Mouse (Mus musculus) naive thymus-derived CD4-positive, alpha-beta T cell, adult 5 months (primary cell): ENCODE data around the gene Ssu72. TPM values are rescaled to one million over a fixed set of nuclear protein-coding genes. Genes with fewer than 3 reads are reported as not detected.

ENCODE experiments used
- polyA plus RNA-seq: library from polyadenylated mRNA; unstranded; fragments of 100-300 nt; shearing (Covaris generic); gene quantifications from one replicate; pipeline ENCODE4 v1.2.1, GENCODE M21; 2017

The Ssu72 gene
- polyA plus RNA-seq, result 96.5 TPM

DNA sequence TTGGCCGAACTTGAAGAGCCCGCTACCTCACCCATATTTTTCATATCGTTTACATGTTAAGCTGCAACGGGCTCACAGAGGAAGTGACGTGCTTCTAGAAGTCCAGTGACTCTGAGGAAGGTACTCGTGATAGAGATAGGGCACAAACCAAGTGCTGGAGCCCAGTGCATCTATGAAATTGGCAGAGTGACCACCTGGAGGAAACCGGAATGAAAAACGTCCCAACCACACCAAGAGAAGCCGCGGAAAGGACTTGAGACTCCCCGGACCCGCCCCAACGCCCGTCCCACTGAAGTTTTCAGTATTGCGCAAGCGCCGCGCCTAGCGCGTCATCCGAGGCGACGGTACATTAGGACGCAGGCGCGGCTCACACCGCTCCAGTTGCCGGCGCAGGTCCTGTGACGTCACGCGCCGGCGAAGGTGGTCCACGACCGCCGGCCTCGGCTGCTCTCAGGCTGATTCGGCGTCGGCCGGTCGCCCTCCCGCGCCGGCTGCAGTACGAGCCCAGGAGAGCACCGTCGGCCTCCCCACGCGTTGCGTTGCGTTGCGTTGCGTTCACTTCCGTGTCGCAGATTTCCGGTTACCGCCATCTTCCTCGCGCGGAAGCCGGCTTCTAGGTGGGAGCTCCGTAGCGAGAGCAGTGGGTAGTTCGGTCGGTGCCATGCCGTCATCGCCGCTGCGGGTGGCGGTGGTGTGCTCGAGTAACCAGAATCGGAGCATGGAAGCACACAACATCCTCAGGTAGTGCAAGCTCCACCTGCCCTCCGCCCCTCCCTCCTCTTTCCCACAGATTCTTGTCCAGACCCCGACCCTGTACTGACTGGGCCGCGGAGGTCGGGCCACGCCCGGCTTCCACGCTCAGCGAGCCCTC lies at the start of gene Ssu72:
TSS of gene Ssu72 (plus strand) at position 80 of the 871 bp plus-strand sequence.

DNA sequence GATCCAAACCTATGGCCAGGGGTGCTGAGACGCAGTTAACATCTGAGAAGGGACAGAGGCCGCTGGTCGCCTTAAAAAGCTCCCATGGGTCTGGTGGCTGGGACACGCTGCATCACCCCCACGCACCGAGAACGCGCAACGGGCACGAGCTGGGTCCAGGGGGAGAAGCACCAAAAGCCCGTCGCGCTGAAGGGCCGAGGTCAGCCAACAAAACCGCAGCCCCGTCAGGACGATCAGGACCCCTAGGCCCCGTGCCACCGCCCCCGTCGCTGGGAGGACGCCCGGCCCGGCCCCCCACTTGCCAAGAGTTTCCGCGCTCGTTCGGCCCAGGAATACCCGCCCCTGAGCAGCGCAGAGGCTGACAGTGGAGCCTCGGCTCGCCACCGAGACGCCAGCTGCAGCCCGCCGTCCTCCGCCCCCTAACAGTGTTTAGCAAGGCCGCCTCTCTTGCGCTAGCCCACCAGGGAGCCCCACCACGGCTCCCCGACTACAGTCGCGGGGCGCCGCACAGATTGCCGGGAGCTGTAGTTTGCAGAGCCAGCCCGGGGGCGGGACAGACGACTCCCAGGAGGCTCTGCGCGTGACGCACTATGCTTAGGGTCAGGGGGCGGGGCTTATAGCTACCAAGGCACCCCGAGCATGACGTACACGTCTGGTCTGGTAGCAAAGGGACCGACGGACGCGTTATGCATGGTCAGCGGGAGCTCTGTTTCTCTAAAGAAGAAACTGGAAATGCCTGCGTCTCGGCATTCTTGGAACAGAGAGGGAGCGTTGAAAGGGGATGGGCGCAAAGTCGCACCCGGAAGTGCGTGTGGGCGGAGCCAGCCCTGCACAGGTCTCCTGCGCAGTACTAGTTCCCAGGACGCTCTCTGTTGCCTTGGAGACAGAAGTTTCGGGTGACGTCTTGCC lies 35.7 kb upstream of the Ssu72 start, which contains the start of gene Mib2:
TSS of gene Mib2 (minus strand) at position 510 of the 909 bp plus-strand sequence.

DNA sequence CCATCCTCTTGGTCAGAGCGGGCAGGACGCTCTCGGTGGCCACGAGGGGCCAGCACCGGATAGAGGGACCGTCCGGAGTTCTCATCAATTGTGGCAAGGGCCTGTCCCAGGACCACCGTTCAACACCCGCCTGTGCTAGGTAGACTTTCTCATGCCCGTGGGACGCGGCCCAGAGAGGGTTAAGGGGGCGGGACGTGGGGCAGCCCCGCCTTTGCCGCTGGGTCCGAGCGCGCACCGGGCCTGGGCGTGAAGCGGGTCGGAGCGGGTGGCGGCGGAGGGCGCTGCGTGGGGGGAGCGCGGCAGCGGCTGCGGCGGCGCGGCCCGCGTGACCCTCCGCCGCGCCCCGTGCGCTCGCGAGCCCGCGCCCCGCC lies 10.5 kb upstream of the Ssu72 start, which contains the start of gene Fndc10:
TSS of gene Fndc10 (plus strand) at position 232 of the 371 bp plus-strand sequence.

DNA sequence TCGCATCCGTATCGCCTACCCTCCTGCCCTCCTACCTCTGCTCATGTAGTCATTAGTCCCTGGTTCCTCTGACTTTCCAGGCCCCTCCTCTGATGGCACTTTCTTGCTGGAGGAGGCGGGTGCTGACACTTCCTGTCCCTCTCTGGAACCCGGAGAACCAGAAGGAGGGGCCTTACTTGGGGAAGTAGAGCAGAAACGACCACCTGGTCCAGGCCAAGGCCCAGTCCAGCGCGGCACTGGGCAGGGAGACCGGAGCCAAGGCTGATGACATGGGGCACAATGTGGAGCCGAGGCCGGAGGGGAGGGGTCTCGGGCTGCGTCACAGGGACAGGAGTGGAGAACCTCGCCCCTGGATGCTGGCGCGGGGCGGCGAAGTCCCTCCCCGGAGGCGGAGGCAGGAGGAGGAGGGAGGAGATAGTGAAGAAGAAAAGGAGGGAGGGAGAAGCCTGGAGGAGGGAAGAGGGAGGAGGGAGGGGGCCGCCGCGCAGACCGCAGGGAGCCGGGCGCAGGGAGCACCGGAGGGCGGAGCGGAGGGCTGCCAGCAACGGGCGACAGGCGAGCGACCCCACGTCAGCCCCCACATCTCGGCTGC lies 29.8 kb downstream of the Ssu72 start, which contains the start of gene Tmem240:
TSS of gene Tmem240 (plus strand) at position 451 of the 592 bp plus-strand sequence.

DNA sequence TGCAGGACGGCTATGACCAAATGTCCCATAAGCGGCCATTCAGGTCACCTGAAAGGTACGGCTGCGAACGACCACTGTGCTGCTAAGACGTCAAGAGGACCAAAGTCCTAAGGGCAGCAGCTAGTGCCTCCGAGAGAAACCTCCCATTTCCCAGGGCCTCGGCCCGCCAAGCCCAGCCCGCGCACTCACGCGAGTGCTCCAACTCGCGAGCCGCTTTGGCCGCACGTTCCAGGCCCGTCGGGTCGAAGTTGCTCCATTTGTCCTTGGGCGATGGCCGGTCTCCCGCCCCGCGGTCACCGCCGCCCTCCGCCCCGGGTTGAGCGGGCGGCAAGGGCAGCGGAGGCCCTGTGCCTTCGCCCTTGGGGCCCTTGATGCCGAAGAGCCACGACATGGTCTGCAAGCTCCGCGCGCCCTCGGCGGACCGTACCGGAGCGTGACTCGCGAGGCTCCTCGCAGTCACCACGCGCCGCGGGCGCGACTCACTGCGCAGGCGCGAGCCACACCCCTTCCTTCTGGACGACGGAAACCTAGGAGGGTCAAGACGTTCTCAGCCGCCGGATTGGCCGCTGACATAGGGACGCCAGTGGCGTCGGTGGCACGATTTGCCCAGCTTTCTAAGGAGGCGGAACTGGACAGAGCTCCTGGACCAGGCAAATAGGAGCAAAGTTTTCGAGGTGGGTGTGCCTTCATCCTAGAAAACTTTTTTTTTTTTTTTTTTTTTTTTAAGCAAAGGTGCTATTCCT lies 56.2 kb downstream of the Ssu72 start, which contains the start of gene Atad3a:
TSS of gene Atad3a (minus strand) at position 481 of the 743 bp plus-strand sequence.

DNA sequence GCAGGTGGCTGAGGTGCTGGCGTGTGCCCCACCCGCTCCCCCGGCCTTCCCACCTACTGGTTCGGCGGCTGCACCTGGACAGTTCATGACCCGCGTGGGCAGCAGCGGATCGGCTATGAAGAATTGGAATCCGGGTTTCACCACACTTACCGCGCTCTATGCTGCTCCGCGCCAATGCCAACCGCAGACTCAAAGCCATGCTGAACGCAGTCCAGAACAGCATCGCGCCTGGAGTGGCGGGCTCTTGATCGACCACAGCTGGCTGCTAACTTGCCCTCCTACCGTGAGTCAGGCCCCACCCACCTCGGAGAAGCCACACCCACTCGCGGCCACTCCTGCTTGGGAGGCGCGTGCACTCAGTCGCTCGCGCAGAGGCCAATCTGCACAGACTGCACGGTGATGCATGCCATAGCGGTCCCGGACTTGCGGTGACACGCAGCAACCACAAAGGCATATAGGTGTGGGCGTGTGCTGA lies 69.7 kb downstream of the Ssu72 start, which contains the start of gene Vwa1:
TSS of gene Vwa1 (minus strand) at position 419 of the 475 bp plus-strand sequence.

Other genes starting within 250 kb of the Ssu72 start
- gene Tmem52, start 235.7 kb upstream of the Ssu72 start, polyA plus RNA-seq, result not detected
- gene Gnb1, start 213.4 kb upstream of the Ssu72 start, polyA plus RNA-seq, result 416 TPM
- gene Nadk, start 142.4 kb upstream of the Ssu72 start, polyA plus RNA-seq, result 101 TPM
- 25.7 TPM for gene Slc35e2, start 103.4 kb upstream of the Ssu72 start, polyA plus RNA-seq
- 317 TPM for gene Cdk11b, start 79.9 kb upstream of the Ssu72 start, polyA plus RNA-seq
- not detected for gene Gm10563, start 59.4 kb upstream of the Ssu72 start, polyA plus RNA-seq
- gene Mmp23, start 51.4 kb upstream of the Ssu72 start, polyA plus RNA-seq, result not detected
- 55.2 TPM for gene Mib2, start 35.6 kb upstream of the Ssu72 start, polyA plus RNA-seq
- 13.4 TPM for gene Fndc10, start 10.5 kb upstream of the Ssu72 start, polyA plus RNA-seq
- gene Tmem240, start 30.0 kb downstream of the Ssu72 start, polyA plus RNA-seq, result 0.57 TPM
- 104 TPM for gene Atad3a, start 56.3 kb downstream of the Ssu72 start, polyA plus RNA-seq
- gene Vwa1, start 69.9 kb downstream of the Ssu72 start, polyA plus RNA-seq, result not detected
- gene Tmem88b, start 81.1 kb downstream of the Ssu72 start, polyA plus RNA-seq, result not detected
- not detected for gene Ankrd65, start 85.6 kb downstream of the Ssu72 start, polyA plus RNA-seq
- 62.8 TPM for gene Mrpl20, start 98.1 kb downstream of the Ssu72 start, polyA plus RNA-seq
- 444 TPM for gene Ccnl2, start 107.7 kb downstream of the Ssu72 start, polyA plus RNA-seq
- gene Aurkaip1, start 126.5 kb downstream of the Ssu72 start, polyA plus RNA-seq, result 116 TPM
- gene Mxra8, start 134.9 kb downstream of the Ssu72 start, polyA plus RNA-seq, result 2.1 TPM
- gene Dvl1, start 142.6 kb downstream of the Ssu72 start, polyA plus RNA-seq, result 117 TPM
- 0.55 TPM for gene Tas1r3, start 158.6 kb downstream of the Ssu72 start, polyA plus RNA-seq
- gene Cptp, start 164.6 kb downstream of the Ssu72 start, polyA plus RNA-seq, result 3.0 TPM
- 80.6 TPM for gene Ints11, start 164.7 kb downstream of the Ssu72 start, polyA plus RNA-seq
- gene Pusl1, start 187.0 kb downstream of the Ssu72 start, polyA plus RNA-seq, result 41.9 TPM
- gene Acap3, start 187.0 kb downstream of the Ssu72 start, polyA plus RNA-seq, result 34.2 TPM
- gene Ube2j2, start 239.0 kb downstream of the Ssu72 start, polyA plus RNA-seq, result 185 TPM